Mouse (Mus musculus) urinary bladder, postnatal 36 days (tissue): ENCODE results near the gene St6galnac3.

Experiments used
- DNase-seq, 2 experiments: peaks; one replicate each; pipeline ENCODE4 v3.0.0; 2022; ENCODE audit warnings: low spot score in 2 of 2, mixed read lengths in 1 of 2

The St6galnac3 gene

DNA sequence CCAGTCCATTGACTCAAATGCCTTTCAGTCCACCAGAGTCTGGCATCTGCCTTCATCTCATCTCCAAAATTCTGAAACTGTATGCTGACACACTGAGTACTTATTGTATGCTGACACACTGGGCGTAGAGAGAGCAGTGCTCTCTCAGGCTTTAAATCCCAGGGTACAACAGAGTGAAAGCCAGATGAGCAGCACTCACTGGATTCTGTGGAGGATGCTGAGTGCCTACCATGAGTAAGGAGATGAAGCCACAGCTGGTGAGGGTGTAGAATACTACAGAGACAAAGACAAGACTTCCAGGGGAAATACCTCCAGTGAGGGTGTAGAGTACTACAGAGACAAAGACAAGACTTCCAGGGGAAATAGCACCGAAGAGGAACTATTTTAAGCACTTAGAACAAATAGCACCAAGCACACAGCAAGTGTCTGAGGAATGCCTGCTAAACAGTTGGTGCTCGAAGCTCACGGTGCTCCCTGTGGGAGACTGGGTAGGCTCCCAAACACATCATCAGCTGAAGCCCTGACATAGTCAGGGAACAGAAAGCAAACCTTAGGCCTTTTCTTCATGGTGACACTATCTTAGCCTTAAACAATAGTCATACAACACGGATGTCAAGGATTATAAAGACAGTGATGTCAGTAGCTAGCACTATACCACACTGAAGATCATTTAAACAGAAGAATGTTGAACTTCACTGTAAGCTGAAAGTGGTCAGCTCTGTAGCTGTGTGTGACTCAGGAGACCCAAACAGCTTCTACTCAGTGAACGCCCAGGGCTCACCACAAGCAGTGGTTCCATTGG is 370.6 kb downstream of the St6galnac3 start:
- no peak for DNase-seq

DNA sequence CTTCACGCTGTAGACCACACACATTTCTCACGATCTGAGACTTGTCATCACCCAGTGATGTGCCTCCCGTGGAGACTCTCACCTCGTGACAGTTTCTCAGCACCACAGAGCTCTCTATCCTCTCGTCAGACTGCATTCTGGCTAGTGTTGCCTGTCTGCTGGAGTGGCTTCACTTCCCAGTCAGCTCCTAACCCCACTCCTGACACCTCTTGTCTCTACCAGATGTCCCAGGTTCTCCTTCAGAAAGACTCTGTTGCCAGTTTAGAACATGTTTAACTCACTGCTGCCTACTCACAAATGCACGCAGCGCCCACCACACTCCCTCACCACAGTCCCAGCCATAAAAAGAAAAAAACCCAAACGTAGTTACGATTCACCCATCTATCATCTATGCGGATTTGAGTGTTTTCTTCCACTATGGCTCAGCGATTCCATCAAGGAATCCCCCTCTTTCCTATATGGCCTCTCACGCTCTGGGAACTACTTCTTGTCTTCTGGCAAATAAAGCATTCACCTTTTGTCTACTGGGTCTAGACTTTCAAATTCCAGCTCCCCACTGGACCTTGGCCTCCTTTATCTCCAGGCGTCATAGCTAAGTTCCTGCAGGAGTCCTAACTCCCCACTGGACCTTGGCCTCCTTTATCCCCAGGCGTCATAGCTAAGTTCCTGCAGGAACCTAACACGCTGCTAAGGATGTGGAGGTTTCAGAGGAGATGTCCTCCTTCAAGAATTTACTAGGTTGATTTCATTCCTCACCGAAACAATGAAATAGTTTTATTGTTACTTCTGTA is 371.5 kb downstream of the St6galnac3 start:
- DNase-seq = no peak

DNA sequence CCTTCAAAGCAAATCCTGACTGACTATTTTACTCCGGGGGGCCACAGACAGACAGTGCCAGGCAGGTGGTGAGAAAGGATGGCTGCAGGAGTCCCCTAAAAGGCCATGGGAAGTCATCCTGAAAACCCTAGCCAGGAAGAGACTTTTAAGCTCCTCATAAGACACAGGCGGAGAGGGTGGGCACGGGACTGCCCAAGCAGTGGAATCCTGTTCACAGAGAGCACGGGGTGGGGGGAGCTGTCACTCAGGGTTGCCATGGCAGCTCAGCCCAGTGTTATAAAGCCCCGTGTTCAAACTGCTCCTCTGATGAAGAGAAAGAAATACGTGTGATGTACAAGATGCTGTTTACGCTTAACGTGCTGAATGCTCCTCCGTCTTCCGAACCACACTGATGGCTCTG is 375.0 kb downstream of the St6galnac3 start:
- no peak for DNase-seq

DNA sequence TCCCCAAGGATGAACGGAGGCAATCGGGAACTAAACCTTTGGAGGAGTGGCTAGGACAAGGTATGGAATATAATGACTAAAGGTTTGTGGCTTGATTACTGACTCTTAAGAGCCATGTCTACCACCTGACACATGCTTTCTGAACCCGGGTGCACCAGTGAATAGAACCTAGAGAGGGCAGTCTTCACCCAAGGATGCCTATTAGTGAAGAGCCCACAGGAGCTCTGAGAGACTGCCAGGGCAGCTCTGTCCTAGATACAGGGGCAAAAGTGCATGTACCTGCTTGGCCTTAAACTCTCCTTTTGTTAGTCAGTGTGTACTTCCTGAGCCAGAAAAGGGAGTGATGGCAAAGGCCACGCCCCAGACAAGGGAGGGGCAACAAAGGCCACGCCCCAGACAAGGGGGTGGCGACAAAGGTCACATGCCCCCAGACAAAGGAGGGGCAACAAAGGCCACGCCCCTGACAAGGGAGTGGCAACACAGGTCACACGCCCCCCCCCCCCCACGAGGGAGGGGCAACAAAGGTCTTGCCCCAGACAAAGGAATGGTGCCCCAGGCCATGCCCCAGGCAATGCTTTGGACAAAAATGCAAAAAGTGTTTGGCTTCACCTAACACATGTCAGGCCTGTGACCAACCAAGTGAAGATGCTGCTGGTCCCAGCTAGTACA is 376.0 kb downstream of the St6galnac3 start:
- no peak for DNase-seq

DNA sequence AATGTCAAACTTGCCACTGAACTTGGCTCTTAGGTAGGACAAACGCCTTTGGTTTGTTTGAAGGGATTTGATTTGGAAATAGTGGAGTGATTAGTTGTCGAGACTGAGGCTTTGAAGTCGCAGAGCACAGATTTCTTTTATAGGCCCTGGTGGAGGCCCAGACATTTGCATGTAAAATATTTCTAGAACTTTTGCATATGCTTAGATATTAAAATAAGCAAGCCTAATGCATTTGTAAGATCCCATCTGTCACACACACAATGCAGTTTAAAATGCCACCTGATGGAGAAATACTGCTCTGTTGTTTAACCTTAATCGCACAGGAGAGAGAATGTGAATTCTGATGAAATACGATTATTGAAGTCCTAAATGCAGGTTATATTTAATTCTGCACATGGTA is 380.0 kb downstream of the St6galnac3 start:
- no peak for DNase-seq

DNA sequence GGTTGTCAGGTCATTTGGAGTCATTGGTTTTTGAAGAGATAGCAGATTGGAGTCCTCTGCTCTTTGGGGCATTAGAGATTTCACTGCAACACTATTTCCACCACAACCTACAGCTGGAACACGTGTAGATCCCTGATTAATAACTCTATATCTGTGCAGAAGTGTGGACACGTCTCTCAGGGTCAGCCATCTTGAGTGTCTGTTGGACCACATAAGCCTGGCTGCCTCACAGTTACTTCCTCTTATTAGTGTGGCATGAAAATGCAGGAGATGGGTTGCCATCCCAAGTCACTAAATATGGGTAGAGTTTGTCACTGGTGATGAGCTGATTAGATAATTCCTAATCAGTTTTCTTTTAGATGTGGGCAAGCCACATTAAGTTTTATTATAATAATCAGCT is 385.0 kb downstream of the St6galnac3 start:
- DNase-seq = no peak

DNA sequence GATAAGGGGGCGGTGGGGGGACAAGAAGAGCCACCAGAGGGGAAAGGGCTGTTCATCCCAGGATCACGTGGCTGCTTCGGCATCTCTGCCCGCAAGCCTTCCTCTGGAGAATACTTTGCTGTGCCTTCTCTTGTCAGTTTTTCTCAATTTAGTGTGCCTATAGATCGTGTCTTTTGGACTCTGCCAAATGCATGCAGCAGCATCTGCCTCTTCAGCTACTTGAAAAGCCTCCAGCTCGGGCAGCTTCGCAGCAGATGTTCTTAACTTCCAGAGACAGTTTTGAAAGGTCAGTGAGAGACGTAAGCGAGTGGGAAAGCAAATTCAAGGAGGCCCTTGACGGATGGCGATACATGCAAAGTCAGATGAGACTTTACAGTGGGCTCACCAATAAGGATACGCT is 385.9 kb downstream of the St6galnac3 start:
- DNase-seq = no peak

DNA sequence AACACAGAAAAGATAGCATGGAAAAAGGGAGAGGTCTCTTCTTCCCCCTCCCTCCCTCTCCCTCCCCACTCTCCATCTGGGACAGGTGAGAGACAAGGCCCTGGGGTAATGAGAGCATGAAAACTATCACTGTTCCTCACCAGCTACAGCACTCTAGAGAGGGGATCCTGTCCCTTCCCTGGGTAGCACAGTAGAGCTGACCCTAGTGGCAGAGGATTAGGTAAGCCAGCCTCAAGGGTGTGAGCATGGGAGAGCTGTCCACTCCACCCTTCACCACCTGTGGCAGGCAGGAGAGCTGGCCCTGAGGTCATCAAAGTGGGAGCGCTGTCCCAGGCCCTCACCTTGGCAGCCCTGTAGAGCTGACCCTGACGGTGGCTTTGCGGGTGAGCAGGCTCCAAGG is 387.2 kb downstream of the St6galnac3 start:
- no peak for DNase-seq

DNA sequence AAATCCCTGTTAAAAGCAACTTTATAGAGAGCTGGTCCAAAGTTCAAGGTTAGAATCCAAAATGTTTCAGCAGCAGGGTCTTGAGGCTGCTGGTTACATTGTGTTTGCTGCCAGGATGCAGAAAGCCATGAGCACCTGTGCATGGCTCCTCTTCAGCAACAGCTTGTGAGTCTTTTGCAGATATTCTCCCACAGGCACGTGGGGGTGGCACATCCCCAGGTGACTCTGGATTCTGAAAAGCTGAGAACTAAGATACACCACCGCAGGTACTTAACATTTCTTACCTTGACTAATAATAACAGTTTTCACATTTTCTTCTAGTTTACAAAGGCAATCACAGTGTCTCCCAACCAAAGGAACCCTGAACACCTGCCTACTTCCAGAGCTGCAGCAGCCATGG is 387.8 kb downstream of the St6galnac3 start:
- DNase-seq = no peak

DNA sequence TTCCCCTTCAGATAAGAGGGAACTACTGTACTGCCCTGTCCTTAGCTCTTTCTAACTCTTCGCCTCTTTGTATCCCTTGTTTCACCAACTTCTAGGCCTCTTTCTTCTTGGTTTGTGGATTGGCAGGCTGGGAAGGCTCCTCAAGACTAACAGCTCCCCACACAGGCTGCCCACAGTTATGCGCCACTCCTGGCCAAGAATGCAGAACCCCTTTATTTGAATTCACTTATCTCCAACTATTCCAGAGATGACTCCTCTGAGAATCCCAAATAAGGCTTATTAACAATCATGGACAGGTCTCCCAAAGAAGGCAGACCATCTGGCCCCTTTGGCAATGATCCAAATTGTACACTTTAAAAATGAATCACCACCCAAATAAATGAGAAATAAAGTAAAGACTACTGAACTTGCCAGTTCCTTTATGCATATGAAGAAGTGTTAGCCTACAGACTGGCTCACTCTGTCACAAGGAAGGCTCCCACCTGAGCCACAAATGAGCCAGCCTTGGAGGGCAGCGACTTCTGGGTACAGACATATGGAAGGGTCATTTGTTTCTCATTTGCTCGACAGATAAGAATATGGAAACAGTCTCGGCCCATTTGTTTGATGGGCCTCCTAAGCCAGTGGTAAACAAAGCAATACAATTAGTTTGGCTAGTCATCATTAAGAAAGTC is 390.7 kb downstream of the St6galnac3 start:
- DNase-seq = no peak

DNA sequence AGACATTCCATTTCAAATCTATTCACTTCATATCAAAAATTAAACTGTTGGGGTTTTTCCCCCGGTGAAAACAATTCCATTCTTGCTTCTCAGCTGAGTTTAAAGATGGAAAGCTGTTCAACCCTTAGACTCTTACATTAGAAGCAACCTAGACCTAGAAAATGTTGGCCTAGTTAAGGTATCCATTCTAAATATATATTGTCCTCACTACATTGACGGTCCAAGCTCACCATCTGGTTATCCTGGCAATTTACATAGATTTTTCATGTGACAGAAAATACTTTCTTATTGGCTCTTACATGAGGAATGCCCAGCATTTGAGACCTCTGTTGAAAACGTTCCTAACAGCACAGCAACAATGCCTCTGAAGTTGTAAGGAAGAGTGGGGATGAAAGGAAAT is 400.7 kb downstream of the St6galnac3 start:
- DNase-seq = no peak

DNA sequence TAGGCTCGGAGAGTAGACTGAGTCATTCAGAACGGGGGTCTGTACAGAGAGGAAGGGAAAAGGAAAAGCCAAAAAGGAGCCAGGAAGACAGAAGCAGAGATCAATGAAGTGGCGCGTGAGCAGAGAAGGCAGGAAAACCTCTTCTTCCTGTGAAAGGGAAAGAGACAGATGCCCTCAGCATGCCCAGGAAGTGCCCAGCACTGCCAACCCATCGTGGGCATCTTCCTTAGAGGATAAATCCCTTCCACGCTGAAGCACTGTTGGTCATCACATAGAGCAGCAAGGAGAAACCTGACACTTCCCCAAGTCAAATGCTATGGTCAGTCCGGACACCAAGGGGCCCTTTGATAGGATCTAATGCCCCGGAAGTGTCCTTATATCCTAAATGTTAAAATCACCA is 401.5 kb downstream of the St6galnac3 start:
- DNase-seq = no peak

DNA sequence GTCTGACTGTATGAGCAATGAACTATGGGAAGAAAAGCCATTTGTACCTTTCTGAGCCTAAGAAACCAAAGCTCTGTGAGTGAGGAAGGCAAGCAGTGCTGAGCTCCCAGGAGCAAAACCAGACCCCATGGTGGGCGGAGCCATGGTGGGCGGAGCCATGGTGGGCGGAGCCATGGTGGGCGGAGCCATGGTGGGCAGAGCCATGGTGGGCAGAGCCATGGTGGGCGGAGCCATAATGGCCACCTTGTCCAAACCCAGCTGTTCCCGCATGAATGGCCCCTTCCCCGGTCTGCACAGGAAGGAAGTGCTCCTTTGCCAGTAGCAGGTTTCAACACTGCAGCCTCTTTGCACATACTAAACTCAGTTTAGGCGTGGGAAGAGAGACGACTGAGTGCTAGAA is 411.4 kb downstream of the St6galnac3 start:
- DNase-seq = no peak

DNA sequence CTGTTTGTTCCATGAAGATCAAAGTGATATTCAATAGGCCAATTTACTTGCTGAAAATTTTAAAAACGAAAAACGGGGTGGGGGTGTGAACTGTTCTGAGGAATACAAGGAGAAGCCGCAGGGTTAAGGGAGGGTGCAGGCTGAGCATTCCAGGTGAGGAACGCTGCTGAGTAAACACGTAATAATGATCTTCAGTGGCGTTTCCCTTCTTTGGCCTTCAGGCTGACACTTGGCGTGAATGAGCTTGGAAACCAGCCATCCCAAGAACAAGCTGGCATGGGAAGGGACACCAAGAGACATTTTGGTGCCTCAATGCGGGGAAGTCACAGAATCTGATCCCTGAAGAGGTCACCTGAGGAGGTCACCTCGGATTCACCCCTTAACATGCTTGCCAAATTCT is 411.8 kb downstream of the St6galnac3 start:
- no peak for DNase-seq

DNA sequence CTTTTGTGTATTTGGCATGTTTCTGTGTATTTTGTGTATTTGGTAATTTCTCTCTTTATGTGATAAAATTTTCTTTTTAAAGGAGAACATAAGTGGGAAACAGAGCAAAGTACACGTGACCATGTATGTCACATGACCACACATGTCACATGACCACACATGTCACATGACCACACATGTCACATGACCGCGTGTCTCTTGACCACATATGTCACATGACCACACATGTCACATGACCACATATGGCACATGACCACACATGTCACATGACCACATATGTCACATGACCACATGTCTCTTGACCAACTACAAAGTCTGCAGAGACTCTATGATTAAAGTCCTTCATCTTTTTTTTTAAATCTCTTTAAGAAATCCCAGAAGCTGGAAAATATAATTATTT is 413.0 kb downstream of the St6galnac3 start:
- no peak for DNase-seq

DNA sequence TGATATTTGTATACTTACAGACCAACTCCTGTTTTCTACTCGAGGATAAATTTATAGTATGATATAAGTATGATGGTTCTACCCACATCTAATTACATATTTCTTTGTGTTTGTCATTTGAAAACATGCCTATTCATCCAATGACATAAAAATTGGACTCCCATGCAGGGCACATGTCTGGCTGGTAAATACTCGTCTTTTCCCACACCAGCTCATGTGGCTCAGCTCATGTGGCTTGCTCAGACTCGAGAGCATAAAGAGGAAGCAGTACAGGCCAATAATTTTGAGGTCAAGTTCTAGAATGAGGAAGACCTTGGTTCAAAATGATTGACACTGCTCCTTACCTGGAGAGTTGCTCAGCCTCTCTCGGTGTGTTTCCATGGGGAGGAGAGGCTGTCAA is 416.6 kb downstream of the St6galnac3 start:
- no peak for DNase-seq

DNA sequence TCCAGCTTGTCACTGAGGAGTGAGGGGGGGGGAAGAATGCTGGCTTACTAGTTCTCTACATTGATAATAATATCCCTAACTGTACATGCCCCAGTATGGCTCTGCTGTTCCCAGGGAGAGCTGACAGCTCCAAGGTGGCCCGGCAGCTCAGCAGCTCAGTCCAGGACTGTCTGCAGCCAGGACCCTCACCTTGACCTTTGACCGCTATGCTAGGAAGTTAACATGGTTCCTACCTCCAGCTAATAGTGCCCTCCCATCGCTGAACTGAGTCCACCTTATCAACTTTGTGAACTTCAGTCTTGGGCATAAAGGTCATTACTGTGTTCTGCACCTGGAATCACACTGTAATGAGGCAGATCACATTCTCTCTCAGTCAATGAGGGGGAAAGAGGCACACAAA is 419.8 kb downstream of the St6galnac3 start:
- DNase-seq = no peak

DNA sequence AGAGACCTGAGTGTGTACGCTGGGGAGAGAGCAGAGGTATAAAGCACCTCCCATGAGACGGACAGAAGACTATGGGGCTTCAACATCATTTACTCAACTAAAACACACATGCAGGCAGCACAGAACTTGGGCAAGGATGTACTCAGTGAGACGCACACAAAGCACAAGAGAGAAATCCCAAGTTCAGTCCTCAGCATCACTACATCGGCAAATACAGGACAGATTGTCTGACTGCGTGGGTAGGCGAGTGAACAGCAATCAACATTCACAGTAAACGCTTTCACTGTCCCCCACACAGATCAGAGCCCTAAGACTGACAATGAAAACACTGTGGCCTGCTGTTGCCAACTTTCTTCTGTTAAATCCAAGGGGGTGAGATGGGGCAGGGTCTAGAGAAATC is 422.6 kb downstream of the St6galnac3 start:
- DNase-seq = no peak

DNA sequence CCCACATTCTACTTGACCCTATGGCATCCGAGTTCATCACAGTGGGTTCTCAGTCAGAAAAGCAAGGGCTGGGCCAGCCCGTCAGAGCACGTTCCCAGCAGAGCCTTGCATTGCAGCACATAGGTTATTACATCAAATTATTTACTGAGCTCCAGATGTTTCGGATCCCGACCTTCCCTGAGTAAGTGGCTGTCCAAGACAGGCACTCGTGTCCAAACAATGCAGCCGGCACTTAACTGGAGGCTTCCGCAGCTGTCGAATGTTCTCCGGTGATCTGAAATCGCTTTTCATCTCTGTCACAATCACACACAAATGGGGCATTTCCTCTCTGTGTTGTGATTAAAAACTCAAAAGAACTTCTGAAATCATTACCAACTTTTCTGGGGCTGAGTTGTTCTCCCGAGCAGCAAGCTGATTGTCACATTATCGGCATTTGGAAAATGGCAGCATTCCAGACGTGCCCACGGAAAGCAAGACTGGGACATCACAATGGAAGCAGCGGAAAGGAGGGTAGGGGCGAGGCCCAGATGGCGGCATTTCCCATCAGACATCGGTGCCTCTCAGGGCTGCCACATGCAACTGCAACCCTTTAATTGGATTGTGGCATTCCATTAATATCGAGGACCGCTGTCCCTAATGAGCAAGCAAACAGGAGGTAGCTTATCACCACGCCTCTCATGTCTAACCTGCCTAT is 428.5 kb downstream of the St6galnac3 start:
- DNase-seq = no peak

DNA sequence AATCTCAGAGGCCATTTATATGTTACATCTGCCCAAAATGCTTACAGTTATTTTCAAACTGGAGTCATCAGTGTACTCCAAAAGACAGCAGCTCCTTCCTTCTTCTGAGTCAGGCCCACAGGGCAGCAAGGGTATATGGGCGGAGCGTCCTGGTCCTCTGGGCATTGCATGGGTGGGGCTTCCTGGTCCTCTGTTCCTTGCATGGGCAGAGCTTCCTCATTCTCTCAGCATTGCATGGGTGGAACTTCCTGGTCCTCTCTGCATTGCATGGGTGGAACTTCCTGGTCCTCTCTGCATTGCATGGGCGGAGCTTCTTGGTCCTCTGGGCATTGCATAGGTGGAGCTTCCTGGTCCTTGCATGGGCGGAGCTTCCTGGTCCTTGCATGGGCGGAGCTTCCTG is 432.1 kb downstream of the St6galnac3 start:
- no peak for DNase-seq

DNA sequence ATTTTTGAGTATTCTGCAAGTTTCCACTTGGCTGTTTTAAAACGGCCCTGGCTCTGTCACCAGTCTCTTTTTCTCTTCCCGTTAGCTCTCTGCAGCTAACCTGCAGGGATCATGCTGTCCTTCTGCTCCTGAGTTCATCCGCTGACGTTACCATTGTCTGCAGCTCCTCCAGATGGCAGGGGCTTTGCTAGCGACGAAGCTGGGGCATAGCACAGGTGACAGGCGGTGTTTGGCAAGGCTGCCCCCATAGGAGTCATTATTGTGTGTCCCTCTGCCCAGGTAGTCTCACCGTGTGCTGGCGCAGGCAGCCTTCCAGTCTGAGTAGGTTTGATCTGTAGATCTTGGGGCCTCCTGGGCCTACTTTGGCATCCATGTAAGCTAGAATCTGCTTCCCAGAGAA is 432.6 kb downstream of the St6galnac3 start:
- DNase-seq = no peak
